Mouse (Mus musculus) hindbrain, embryonic 16.5 days (tissue): Measurements from ENCODE around the gene Adgrl1. TPM values are rescaled to one million over a fixed set of nuclear protein-coding genes. Genes with fewer than 3 reads are reported as not detected.

Experiments
- ATAC-seq: fragments of 200-750 bp; cut with Nextera tagmentation; 2 replicates; pipeline ENCODE4 v1.8.0; 2017; ENCODE audit warnings: moderate TSS enrichment, moderate library complexity
- H3K27ac ChIP-seq: fragments of 300-500 bp; sonication (generic); 2 replicates; pipeline ENCODE4 v1.5.1; 2014; ENCODE audit warnings: low read depth, mild to moderate bottlenecking, control low read depth, low read length, moderate library complexity
- H3K27me3 ChIP-seq: fragments of 300-500 bp; sonication (generic); replicated peaks from 2 replicates; pipeline ENCODE4 v1.6.1; 2014; ENCODE audit warnings: low read length; ENCODE audit not compliant: control insufficient read depth, insufficient read depth
- H3K36me3 ChIP-seq: fragments of 300-500 bp; sonication (generic); 2 replicates; pipeline ENCODE4 v1.6.1; 2014; ENCODE audit warnings: mild to moderate bottlenecking, low read length, moderate library complexity, mixed read lengths; ENCODE audit not compliant: control insufficient read depth, insufficient read depth
- H3K4me1 ChIP-seq: fragments of 300-500 bp; sonication (generic); 2 replicates; pipeline ENCODE4 v1.6.1; 2014; ENCODE audit warnings: low read depth, low read length; ENCODE audit not compliant: control insufficient read depth, insufficient read depth
- H3K4me2 ChIP-seq: fragments of 300-500 bp; sonication (generic); 2 replicates; pipeline ENCODE4 v1.6.1; 2014; ENCODE audit warnings: mild to moderate bottlenecking, low read length, control low read depth, moderate library complexity
- H3K4me3 ChIP-seq: fragments of 300-500 bp; sonication (generic); 2 replicates; pipeline ENCODE4 v1.5.1; 2014; ENCODE audit warnings: mild to moderate bottlenecking, low read length, control low read depth, moderate library complexity
- H3K9ac ChIP-seq: fragments of 300-500 bp; sonication (generic); 2 replicates; pipeline ENCODE4 v1.6.1; 2014; ENCODE audit warnings: low read depth, mild to moderate bottlenecking, control low read depth, low read length, moderate library complexity
- H3K9me3 ChIP-seq: fragments of 300-500 bp; sonication (generic); 2 replicates; pipeline ENCODE4 v1.6.1; 2014; ENCODE audit warnings: mild to moderate bottlenecking, low read length, moderate library complexity; ENCODE audit not compliant: control insufficient read depth
- WGBS: fragments of 180-500 bp; shearing (Covaris S2); extraction: QIAGEN DNeasy Blood & Tissue Kit; methylation state at CpG from one replicate; pipeline ENCODE4 v1.1.7; 2014; 5-methylcytosine and 5-hydroxymethylcytosine counted together
- polyA plus RNA-seq: library from polyadenylated mRNA; unstranded; fragments of >200 nt; fragmentation: Nextera tagmentation; extraction: Ambion mirVana; gene quantifications from 2 replicates; pipeline ENCODE4 v1.2.1, GENCODE M21; 2015

Gene Adgrl1
- polyA plus RNA-seq, 1 experiment from 2014 or later: 53.0 TPM

- Histone ChIP-seq H3K27ac (no peak overlapping the region), H3K36me3 (no peaks in the 10 kb centered on the region), H3K9ac (no peak overlapping the region), H3K4me3 (no peak overlapping the region; the same call in 1 of the 2 replicates), H3K4me2 (peak overlapping the region; percentile 79), H3K9me3 (no peaks in the 10 kb centered on the region), H3K27me3 (no peaks in the 10 kb centered on the region), H3K4me1 (peaks cover 6% of the 10 kb centered on the region)
- no peak for ATAC-seq
- 14% methylated on average over 1 of the region's 1 CpGs for WGBS
These were observed 56.9 kb downstream of the Adgrl1 start for GRCm38 (mm10) chr8:83956789-83957188.

- no peaks in the 10 kb centered on the region for H3K9me3 ChIP-seq
- 88% methylated on average over 5 of the region's 5 CpGs for WGBS
- H3K36me3 ChIP-seq: no peaks in the 10 kb centered on the region
- H3K9ac ChIP-seq: no peak overlapping the region
- ATAC-seq: no peak
- no peak overlapping the region for H3K27ac ChIP-seq
- H3K4me3 ChIP-seq: no peak overlapping the region
- no peak overlapping the region for H3K4me2 ChIP-seq
- H3K4me1 ChIP-seq: no peaks in the 10 kb centered on the region
- no peaks in the 10 kb centered on the region for H3K27me3 ChIP-seq
These were observed 64.3 kb downstream of the Adgrl1 start for GRCm38 (mm10) chr8:83964015-83964765.

GRCm38 (mm10) chr8:83967701-83968100 is 67.8 kb downstream of the Adgrl1 start:
- no peaks in the 10 kb centered on the region for H3K9me3 ChIP-seq
- WGBS: 96% methylated on average over 7 of the region's 7 CpGs
- H3K27me3 ChIP-seq: no peaks in the 10 kb centered on the region
- no peak overlapping the region for H3K9ac ChIP-seq
- H3K36me3 ChIP-seq: no peaks in the 10 kb centered on the region
- H3K4me2 ChIP-seq: no peak overlapping the region
- no peak for ATAC-seq
- H3K4me3 ChIP-seq: no peak overlapping the region
- peaks cover 5% of the 10 kb centered on the region for H3K4me1 ChIP-seq
- H3K27ac ChIP-seq: no peak overlapping the region

- Histone ChIP-seq H3K4me2 (no peak overlapping the region), H3K36me3 (no peaks in the 10 kb centered on the region), H3K27me3 (no peaks in the 10 kb centered on the region), H3K4me3 (no peak overlapping the region), H3K9me3 (no peaks in the 10 kb centered on the region), H3K27ac (no peak overlapping the region), H3K9ac (no peak overlapping the region), H3K4me1 (peaks cover 16% of the 10 kb centered on the region)
- no peak for ATAC-seq
- 88% methylated on average over 4 of the region's 4 CpGs for WGBS
These were observed 71.2 kb downstream of the Adgrl1 start for GRCm38 (mm10) chr8:83971121-83971520.

GRCm38 (mm10) chr8:83971661-83972060 is 71.8 kb downstream of the Adgrl1 start:
- ATAC-seq: no peak
- Histone ChIP-seq H3K4me1 (peaks cover 17% of the 10 kb centered on the region), H3K36me3 (no peaks in the 10 kb centered on the region), H3K9me3 (no peaks in the 10 kb centered on the region), H3K9ac (peak overlapping the region; percentile 88), H3K4me3 (peak overlapping the region; percentile 93), H3K4me2 (peak overlapping the region; percentile 76), H3K27ac (no peak overlapping the region; the same call in 1 of the 2 replicates), H3K27me3 (no peaks in the 10 kb centered on the region)
- WGBS: 76% methylated on average over 6 of the region's 6 CpGs

GRCm38 (mm10) chr8:83972150-83973120 is 72.5 kb downstream of the Adgrl1 start, which contains the start of gene Prkaca:
Prkaca (plus strand) TSS chr8:83972993.
- H3K4me1 ChIP-seq: peaks cover 25% of the 10 kb centered on the region
- under 1% methylated on average over 57 of the region's 94 CpGs for WGBS
- peak within 1 kb of the TSS; percentile 88 for H3K27ac ChIP-seq
- H3K27me3 ChIP-seq: no peaks in the 10 kb centered on the region
- ATAC-seq: peak; percentile 100
- peak within 1 kb of the TSS; percentile 92 for H3K9ac ChIP-seq
- peak within 1 kb of the TSS; percentile 91 for H3K4me2 ChIP-seq
- no peaks in the 10 kb centered on the region for H3K36me3 ChIP-seq
- H3K9me3 ChIP-seq: no peaks in the 10 kb centered on the region
- peak within 1 kb of the TSS; percentile 93 for H3K4me3 ChIP-seq

GRCm38 (mm10) chr8:83973161-83974031 is 73.5 kb downstream of the Adgrl1 start:
- Histone ChIP-seq H3K27ac (peak overlapping the region; percentile 86), H3K36me3 (no peaks in the 10 kb centered on the region), H3K4me1 (peaks cover 33% of the 10 kb centered on the region), H3K4me3 (peak overlapping the region; percentile 93), H3K27me3 (no peaks in the 10 kb centered on the region), H3K4me2 (peak overlapping the region; percentile 91), H3K9ac (peak overlapping the region; percentile 92), H3K9me3 (no peaks in the 10 kb centered on the region)
- peak; percentile 27 for ATAC-seq
- WGBS: 3% methylated on average over 27 of the region's 37 CpGs

GRCm38 (mm10) chr8:83974521-83974920 is 74.6 kb downstream of the Adgrl1 start:
- 84% methylated on average over 4 of the region's 4 CpGs for WGBS
- Histone ChIP-seq H3K9me3 (no peaks in the 10 kb centered on the region), H3K27ac (no peak overlapping the region), H3K27me3 (no peaks in the 10 kb centered on the region), H3K9ac (peak overlapping the region; percentile 30; the same call in 1 of the 2 replicates), H3K4me2 (peak overlapping the region; percentile 91), H3K4me1 (peaks cover 33% of the 10 kb centered on the region), H3K4me3 (no peak overlapping the region), H3K36me3 (no peaks in the 10 kb centered on the region)
- no peak for ATAC-seq
